Mouse (Mus musculus) right cerebral cortex, postnatal 25 days (tissue): ENCODE results near the gene Clstn2.

Experiments
- DNase-seq: peaks from one replicate; pipeline ENCODE4 v3.0.0; 2022

Gene Clstn2

DNA sequence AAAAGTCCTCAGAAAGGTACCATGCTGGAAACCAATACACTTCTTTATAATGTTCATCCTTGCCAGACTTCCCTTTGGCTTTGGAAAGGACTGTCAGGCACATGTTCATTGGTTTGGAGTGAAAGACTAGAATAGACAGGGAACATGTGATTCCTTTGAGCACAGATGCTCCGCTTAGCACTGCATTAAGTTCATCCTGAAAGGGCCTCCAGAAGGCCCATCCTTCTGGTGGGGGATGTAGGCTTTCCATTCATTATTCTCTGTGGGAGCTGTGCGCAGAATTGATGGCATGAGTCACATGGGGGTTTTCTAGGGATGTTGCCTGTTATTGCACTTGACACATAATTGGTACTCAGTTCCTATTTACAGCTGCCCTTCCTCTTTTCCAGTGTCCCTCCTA is 498.8 kb downstream of the Clstn2 start:
- DNase-seq = no peak

DNA sequence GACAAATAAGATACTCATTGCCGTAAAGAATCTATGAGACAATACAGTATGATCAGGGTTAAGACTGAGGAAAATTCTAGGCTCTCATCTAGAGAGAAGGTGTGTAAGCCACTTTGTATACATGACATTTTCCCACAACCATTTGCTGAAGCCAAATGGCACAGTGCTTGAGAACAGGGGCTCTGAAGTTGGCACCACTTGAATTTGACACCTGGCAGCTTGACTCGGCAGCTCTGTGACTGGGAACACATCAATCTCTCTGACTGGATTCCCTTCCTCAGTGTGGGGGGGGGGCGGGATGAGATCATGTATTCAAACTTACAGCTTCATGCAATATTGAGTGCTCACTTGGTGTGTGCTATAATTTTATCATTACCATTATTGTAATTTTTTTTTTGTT is 499.7 kb downstream of the Clstn2 start:
- DNase-seq = no peak

- DNase-seq = no peak
Measured at GRCm38 (mm10) chr9:97532536-97532935, 500.4 kb downstream of the Clstn2 start.

DNA sequence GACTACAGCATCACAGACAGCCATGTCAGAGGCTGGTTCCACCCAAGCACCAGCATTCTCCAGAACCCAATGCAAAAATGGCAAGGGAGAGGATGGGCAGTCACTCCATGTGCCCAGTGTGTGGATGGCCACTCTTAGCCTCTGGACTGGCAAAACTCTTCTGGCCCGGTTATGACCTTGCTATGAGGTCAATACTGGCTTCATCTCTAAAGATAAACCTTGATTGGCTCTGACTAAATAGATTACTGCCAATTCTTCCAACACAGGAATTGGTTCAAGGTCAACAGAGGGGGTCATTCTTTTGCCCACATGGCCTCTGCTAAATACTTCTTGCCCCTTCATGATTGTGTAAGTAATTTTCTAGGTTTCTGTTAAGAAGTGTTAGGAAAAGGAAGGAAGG is 505.1 kb downstream of the Clstn2 start:
- no peak for DNase-seq

DNA sequence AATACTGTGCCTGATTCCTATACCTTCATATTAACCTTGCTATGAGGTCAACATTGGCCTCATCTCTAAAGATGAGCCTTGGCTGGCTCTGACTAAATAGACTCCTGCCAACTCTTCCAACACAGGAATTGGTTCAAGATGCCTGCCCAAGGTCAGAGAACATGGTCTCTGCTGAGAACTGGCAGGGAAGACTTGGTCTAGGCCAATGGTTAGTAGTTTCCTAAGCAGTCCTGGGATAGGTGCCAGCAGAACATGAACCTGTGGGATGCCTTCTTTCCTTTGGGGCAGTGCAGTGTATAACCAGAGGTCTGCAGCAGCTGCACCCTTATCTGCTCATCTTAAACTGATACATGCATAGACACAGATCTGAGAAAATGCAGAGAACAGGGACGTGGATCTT is 505.7 kb downstream of the Clstn2 start:
- DNase-seq = no peak

GRCm38 (mm10) chr9:97525563-97525962 is 507.4 kb downstream of the Clstn2 start:
- peak; percentile 29 for DNase-seq

GRCm38 (mm10) chr9:97524861-97525260 is 508.1 kb downstream of the Clstn2 start:
- DNase-seq = peak; percentile 44

DNA sequence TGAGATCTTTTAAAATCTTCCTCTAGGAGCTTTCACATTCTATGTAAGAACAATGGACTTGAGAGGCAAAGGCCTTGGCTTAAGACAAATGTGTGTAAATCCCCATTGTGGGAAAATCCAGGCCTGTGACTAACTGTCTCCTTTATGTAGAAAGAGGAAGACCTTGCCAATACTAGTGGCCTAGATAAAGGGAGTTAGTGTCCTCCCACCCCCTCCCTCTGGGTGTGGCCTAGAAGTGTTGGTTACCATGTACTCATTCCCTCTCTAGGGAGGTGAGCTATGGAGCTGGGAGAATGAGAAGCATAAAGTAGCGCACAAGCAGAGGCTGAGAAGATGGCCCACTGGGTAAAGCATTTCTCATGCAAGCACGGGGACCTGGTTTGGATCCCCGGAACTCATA is 512.2 kb downstream of the Clstn2 start:
- no peak for DNase-seq

DNA sequence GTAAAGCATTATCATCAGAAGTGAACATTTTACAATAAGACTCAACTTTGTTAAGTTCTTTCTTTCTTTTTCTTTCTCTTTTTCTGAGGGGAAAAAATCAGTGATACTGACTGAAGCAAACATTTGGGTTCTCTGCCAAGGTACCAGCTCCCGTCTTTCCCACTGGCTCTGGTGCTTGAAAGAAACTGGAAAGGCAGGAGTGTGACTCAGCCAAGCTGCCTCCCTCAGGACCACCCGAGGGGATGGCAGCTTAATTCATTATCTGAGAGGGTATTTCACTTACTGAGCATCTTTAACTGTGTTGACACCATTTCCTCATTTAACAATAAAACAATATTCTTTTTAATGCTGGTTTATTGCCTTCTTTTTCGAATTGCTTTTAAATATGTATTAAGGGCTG is 516.0 kb downstream of the Clstn2 start:
- DNase-seq = no peak

DNA sequence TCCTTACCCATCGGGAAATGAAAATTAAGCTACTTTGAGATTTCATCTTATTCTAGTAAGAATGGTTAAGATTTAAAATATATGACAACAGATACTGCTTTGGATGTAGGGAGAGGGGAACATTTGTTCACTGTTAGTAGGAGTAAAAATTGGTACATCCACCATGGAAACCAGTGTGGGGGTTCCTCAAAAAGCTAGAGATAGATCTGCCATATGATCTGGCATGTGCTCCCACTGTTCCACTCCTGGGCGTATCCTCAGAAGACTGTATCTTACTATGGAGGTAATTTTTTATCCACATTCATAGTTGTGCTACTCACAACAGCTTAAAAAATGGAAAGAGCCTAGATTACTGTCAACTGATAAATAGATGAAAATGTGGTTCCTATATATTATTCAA is 518.3 kb downstream of the Clstn2 start:
- DNase-seq = no peak

DNA sequence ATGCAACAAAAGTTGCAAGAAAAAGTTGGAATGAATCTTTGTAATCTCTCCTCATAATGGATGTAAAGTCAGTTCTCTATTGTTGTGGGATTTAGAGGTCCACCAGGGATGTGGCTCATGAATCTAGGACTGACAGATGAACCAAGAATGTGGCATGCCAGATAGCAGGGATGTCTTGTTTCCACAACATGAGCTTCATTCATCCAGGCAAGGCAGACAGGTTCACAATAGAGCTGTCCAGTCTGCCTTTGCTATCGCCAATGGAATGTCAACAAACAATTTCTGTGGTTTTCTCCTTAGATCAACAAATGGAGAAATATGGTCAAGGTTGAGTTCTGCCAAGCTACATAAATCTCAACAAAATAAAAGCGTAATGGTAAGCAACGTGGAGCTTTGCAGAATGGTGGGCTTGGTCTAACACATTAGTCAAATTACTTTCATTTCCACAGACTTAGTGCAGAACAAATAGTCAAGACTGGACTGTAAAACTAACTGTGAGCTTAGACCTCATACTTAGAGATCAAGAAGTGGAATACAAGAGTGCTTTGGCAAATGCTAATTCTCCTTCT is 520.6 kb downstream of the Clstn2 start:
- no peak for DNase-seq

DNA sequence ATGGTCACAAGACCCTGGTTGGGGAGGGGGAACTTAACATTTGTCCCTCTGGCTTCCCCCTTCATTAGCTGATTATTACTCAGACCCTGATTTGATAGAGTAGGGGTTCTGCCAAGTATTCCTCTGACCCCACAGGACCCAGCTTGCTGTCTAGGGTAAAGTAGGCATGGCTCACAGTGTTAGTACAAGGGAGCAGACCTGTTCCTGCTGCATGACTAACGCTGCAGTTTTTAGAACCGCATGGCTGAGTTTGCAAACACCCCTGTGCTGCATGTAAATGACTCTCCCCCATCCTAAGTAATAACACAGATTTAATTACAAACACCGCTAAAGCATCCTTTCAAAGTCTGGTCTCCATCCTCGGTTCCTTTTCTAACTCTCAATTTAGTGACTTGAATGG is 531.6 kb downstream of the Clstn2 start:
- DNase-seq = no peak

- DNase-seq = no peak
Measured at GRCm38 (mm10) chr9:97495056-97495455, 537.9 kb downstream of the Clstn2 start.

DNA sequence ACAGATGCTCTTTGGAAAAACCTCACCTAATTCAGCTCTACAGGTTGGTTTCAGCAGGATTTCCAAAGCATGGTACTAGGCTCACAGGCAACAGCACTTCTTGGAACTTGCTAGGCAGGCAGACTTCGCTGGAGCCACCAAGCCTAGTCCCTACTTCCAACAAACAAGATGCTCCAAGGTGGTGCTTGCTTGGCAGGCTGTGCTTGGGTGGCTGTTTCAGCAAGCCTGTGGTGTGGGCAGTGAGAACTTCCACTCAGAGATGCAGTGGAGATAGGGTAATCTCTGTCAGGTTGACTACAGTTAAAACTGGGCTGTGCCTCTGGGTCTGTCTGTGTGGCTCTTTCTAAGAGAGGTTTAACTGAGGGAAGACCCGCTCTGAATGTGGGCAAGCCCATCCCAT is 541.4 kb downstream of the Clstn2 start:
- peak; percentile 15 for DNase-seq

DNA sequence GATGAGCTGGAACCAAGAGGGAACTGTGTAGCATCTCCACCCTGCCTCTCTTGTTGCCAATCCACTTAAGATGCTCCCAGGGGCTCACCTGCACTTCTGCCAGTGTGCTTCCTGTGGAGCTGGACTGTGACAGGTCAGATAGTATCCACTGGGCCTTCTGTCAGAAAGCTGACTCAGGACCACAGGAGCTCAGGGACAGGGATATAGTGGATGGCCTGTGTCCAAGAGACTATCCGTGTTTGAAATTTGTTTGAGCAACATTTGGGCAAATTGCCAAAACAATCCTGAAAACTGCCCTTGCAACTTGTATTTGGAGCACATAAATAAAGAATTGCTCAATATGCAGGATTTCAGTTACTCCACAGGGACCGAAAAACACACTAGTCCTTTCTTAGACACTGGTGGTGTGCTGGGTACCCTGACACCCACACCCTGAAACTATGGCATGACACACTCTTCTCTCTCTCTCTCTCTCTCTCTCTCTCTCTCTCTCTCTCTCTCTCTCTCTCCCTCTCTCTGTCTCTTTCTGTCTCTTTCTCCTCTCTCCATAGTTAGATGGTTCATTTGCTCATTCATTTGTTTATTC is 542.3 kb downstream of the Clstn2 start:
- no peak for DNase-seq

DNA sequence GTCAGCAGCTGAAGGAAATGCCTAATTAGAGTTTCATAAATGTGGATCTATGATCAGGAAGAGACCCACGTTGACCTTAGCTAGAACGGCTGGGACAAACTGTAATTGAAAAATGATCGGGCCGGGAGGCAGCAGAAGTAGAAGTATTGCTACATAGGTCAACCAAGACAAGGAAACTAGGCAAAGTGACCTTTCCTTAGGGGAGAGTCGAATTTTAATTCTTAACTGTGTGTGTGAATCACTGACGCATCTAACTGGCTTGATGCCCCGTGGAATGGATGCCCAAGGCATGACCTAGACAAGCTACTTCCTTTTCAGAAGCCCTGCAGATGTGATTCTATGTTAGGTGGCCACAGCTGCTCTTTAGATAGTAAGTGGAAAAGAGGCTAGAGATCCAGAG is 546.2 kb downstream of the Clstn2 start:
- DNase-seq = no peak

DNA sequence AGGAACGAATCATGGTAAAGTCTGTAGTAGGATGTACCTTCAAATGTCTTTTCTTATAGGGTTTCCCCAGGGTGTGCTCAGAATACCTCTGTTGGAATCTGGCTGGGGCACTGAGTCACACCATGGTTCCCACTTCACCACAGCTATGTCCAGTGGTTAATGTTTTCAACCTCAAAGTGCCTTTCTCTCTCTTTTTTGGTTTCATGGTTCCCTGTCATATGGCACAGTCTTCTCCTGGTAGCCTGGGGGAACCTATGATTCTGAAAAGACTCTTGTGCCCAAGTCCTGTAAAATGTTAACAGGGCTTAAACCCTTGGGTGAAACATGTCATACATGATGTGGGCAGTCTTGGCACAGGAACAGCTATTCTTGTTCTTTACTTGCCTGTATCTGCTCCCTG is 551.8 kb downstream of the Clstn2 start:
- no peak for DNase-seq

DNA sequence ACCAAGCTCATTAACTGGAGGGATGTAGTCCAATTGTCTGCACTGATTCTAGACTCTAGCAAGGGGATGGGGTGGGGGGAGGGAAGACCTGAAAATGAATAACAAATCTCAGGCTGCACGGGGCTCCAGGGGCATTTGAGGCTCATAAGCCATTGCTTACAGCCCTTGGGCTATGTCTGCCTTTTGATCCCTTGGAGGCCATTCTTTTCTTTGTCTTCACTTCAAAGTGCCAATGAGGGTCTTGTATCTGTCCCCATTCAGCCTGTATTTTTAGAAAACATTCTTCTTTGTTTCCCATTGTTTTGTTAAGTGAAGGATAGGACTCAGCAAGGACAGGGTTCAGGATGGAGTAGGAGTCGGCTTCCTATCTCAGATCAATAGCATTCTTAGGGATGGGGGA is 556.0 kb downstream of the Clstn2 start:
- no peak for DNase-seq

GRCm38 (mm10) chr9:97476456-97476855 is 556.5 kb downstream of the Clstn2 start:
- DNase-seq = no peak

- no peak for DNase-seq
Measured at GRCm38 (mm10) chr9:97474896-97475295, 558.1 kb downstream of the Clstn2 start.

GRCm38 (mm10) chr9:97471014-97471591 is 561.9 kb downstream of the Clstn2 start:
- DNase-seq = no peak

- no peak for DNase-seq
Measured at GRCm38 (mm10) chr9:97460452-97460851, 572.5 kb downstream of the Clstn2 start.

GRCm38 (mm10) chr9:97459745-97460144 is 573.2 kb downstream of the Clstn2 start:
- DNase-seq = no peak

DNA sequence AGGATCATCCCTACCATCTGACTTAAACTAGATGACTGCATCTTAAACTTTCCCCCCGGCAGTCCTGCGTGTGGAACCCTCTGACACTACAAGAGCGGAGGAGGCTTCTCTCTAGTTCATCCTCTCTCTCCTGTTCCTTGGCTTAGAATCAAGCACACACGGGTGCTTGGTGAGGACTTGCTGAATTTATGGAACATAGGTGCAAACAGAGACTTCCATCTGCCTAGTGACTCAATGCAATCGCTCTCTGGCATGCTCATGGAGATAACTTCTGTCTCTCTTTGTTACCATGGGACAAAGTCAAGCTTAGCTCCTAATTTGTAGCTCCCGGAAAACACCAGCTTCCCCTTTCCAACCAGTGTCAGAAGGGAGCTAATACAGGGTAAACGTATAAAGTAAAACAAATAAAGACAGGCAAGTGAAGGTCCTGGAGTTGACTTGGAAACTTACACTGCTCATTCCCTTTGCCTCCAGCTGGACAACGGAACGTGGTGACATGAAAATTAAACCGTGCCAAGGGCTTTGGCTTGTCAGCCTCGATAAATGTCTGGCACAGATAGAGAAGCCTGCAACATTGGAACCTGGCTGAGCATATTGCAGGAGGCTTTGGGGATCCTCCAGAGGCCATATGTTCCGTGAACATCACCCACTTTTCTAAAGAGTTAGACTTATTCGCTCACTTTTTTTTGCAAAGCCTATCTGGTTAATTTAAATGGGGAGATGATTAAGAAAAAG is 583.5 kb downstream of the Clstn2 start:
- DNase-seq = no peak
